Mouse (Mus musculus) heart, postnatal 0 days (tissue): ENCODE measurements around the gene Igsf23.

Experiments
- CTCF ChIP-seq: IDR thresholded peaks from 2 replicates; pipeline ENCODE4 v1.5.1; 2016; ENCODE audit warnings: antibody characterized with exemption, control low read depth, low read depth
- EP300 ChIP-seq: IDR thresholded peaks from 2 replicates; pipeline ENCODE4 v1.6.1; 2016; ENCODE audit warnings: antibody characterized with exemption, low read depth

- TF ChIP-seq CTCF (no peak), EP300 (no peak)
Measured at GRCm38 (mm10) chr7:19945821-19946515, 4.6 kb downstream of the Igsf23 start.
